Mouse (Mus musculus) embryonic facial prominence, embryonic 11.5 days (tissue): ENCODE measurements around the gene Gtf3c5. TPM values are rescaled to one million over a fixed set of nuclear protein-coding genes. Genes with fewer than 3 reads are reported as not detected.

Experiments used
- ATAC-seq: fragments of 200-750 bp; cut with Nextera tagmentation; replicated peaks from 2 replicates; pipeline ENCODE4 v1.8.0; 2017; ENCODE audit warnings: low read depth; ENCODE audit not compliant: insufficient number of reproducible peaks, low FRiP score, low TSS enrichment
- DNase-seq: peaks from one replicate; pipeline ENCODE4 v3.0.0-alpha.2; 2015; ENCODE audit warnings: low spot score
- H3K27ac ChIP-seq: fragments of 300-500 bp; sonication (generic); replicated peaks from 2 replicates; pipeline ENCODE4 v1.5.1; 2014; ENCODE audit warnings: mild to moderate bottlenecking, low read depth, low read length, control low read depth
- H3K27me3 ChIP-seq: fragments of 300-500 bp; sonication (generic); 2 replicates; pipeline ENCODE4 v1.6.1; 2014; ENCODE audit warnings: mild to moderate bottlenecking, low read length, moderate library complexity, mixed read lengths; ENCODE audit not compliant: control insufficient read depth, insufficient read depth
- H3K36me3 ChIP-seq: fragments of 300-500 bp; sonication (generic); replicated peaks from 2 replicates; pipeline ENCODE4 v1.6.1; 2014; ENCODE audit warnings: low read depth, mild to moderate bottlenecking, low read length, moderate library complexity, mixed read lengths; ENCODE audit not compliant: control insufficient read depth, insufficient read depth
- H3K4me1 ChIP-seq: fragments of 300-500 bp; sonication (generic); 2 replicates; pipeline ENCODE4 v1.6.1; 2014; ENCODE audit warnings: low read length, mixed read lengths; ENCODE audit not compliant: control insufficient read depth, insufficient read depth
- H3K4me2 ChIP-seq: fragments of 300-500 bp; sonication (generic); 2 replicates; pipeline ENCODE4 v1.6.1; 2014; ENCODE audit warnings: low read depth, mild to moderate bottlenecking, control low read depth, low read length, moderate library complexity
- H3K4me3 ChIP-seq: fragments of 300-500 bp; sonication (generic); 2 replicates; pipeline ENCODE4 v1.5.1; 2014; ENCODE audit warnings: low read depth, low read length, control low read depth
- H3K9ac ChIP-seq: fragments of 300-500 bp; sonication (generic); replicated peaks from 2 replicates; pipeline ENCODE4 v1.6.1; 2014; ENCODE audit warnings: mild to moderate bottlenecking, control low read depth, low read length
- H3K9me3 ChIP-seq: fragments of 300-500 bp; sonication (generic); replicated peaks from 2 replicates; pipeline ENCODE4 v1.6.1; 2016; ENCODE audit warnings: mild to moderate bottlenecking, low read length, inconsistent platforms, mixed read lengths; ENCODE audit not compliant: control insufficient read depth
- WGBS: fragments of 180-500 bp; shearing (Covaris S2); extraction: QIAGEN DNeasy Blood & Tissue Kit; methylation state at CpG from one replicate; pipeline ENCODE4 v1.1.7; 2014; 5-methylcytosine and 5-hydroxymethylcytosine counted together
- polyA plus RNA-seq: library from polyadenylated mRNA; unstranded; fragments of >200 nt; fragmentation: Nextera tagmentation; extraction: Ambion mirVana; gene quantifications from 2 replicates; pipeline ENCODE4 v1.2.1, GENCODE M21; 2014

Gtf3c5 gene
- polyA plus RNA-seq, 1 experiment from 2014 or later: 38.5 TPM

GRCm38 (mm10) chr2:28539949-28540348 lies 43.6 kb downstream of the Gtf3c5 start:
- Histone ChIP-seq H3K27me3 (no peaks in the 10 kb centered on the region), H3K36me3 (peaks cover 5% of the 10 kb centered on the region), H3K9me3 (no peaks in the 10 kb centered on the region), H3K4me3 (no peak overlapping the region), H3K4me1 (peaks cover 15% of the 10 kb centered on the region), H3K9ac (no peak overlapping the region), H3K4me2 (no peak overlapping the region), H3K27ac (no peak overlapping the region)
- ATAC-seq: no peak
- 78% methylated on average over 2 of the region's 2 CpGs for WGBS
- no peak for DNase-seq

GRCm38 (mm10) chr2:28539206-28539605 lies 44.3 kb downstream of the Gtf3c5 start:
- H3K4me2 ChIP-seq: no peak overlapping the region
- no peak overlapping the region for H3K4me3 ChIP-seq

GRCm38 (mm10) chr2:28538817-28539128 lies 44.8 kb downstream of the Gtf3c5 start:
- WGBS: no CpG with 5 or more reads among the region's 1 CpGs
- H3K4me1 ChIP-seq: peaks cover 15% of the 10 kb centered on the region
- 0 out of 2 replicates have a peak, but pooled peaks have one; percentile 0 for ATAC-seq

More at GRCm38 (mm10) chr2:28539206-28539605, 44.3 kb downstream of the Gtf3c5 start:
- peak; percentile 35; the same call in 1 of the 2 replicates for ATAC-seq
- no peaks in the 10 kb centered on the region for H3K9me3 ChIP-seq
- H3K27me3 ChIP-seq: no peaks in the 10 kb centered on the region
- no peaks in the 10 kb centered on the region; the same call in none of the 2 replicates for H3K36me3 ChIP-seq
- peaks cover 15% of the 10 kb centered on the region for H3K4me1 ChIP-seq
- H3K27ac ChIP-seq: peak overlapping the region; percentile 39; the same call in 1 of the 2 replicates
- peak overlapping the region; percentile 15 for H3K9ac ChIP-seq
- DNase-seq: peak; percentile 62
- WGBS: 34% methylated on average over 7 of the region's 7 CpGs

DNA sequence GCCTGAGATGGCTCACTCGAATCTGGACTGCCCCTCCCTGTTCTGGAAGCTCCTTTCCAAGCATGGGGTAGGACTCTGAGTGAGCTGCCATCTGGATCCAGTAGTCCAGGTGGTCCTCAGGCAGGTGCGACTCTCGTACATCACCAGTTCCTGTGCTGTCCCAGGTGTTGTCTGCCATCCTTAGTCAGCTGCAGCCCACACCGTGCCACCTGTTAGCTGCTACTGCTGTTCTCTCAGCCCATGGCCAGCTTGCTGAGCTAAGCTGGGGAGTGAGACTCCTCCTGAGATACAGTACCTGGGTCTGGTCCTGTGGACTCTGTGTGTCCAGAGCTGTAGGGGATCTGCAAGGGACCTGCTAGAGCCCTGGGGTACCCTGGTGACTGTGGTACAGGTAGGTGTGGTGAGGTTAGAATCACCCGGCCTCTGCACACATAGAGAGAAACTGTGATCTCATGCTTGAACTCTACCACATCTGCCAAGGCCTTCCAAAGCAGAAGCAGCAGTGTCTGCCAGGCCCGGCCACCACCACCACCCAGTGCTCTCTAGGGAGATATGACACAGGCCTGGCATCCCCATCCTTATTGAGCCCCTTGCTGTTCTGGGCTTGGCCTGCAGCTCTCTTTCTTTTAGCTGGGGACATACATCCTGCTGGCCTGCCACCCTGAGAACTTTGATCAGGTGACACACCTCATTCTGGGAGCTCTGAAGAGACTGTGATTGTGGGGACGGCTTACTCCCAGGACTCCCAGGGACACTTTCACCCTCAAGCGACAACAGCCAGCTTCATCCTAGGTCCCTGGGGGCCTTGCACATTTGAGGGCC lies 45.3 kb downstream of the Gtf3c5 start:
- no peak for ATAC-seq
- Histone ChIP-seq H3K27me3 (no peaks in the 10 kb centered on the region), H3K36me3 (no peaks in the 10 kb centered on the region; the same call in none of the 2 replicates), H3K9me3 (no peaks in the 10 kb centered on the region), H3K4me1 (peaks cover 15% of the 10 kb centered on the region), H3K4me2 (no peak overlapping the region), H3K4me3 (no peak overlapping the region), H3K27ac (peak overlapping the region; percentile 39; the same call in 1 of the 2 replicates), H3K9ac (no peak overlapping the region)
- DNase-seq: no peak
- 82% methylated on average over 8 of the region's 8 CpGs for WGBS

More at GRCm38 (mm10) chr2:28538817-28539128, 44.8 kb downstream of the Gtf3c5 start:
- Histone ChIP-seq H3K9ac (no peak overlapping the region), H3K36me3 (no peaks in the 10 kb centered on the region; the same call in none of the 2 replicates), H3K9me3 (no peaks in the 10 kb centered on the region), H3K27me3 (no peaks in the 10 kb centered on the region), H3K27ac (peak overlapping the region; percentile 39; the same call in 1 of the 2 replicates), H3K4me2 (no peak overlapping the region), H3K4me3 (no peak overlapping the region)
- peak; percentile 26 for DNase-seq

- DNase-seq (no peak), ATAC-seq (no peak)
- WGBS: 37% methylated on average over 4 of the region's 4 CpGs
- Histone ChIP-seq H3K27me3 (no peaks in the 10 kb centered on the region), H3K9ac (no peak overlapping the region), H3K27ac (no peak overlapping the region), H3K4me3 (no peak overlapping the region), H3K9me3 (no peaks in the 10 kb centered on the region), H3K4me1 (peaks cover 18% of the 10 kb centered on the region), H3K36me3 (no peaks in the 10 kb centered on the region; the same call in none of the 2 replicates), H3K4me2 (no peak overlapping the region)
Measured at GRCm38 (mm10) chr2:28537634-28537920, 46.0 kb downstream of the Gtf3c5 start.

DNA sequence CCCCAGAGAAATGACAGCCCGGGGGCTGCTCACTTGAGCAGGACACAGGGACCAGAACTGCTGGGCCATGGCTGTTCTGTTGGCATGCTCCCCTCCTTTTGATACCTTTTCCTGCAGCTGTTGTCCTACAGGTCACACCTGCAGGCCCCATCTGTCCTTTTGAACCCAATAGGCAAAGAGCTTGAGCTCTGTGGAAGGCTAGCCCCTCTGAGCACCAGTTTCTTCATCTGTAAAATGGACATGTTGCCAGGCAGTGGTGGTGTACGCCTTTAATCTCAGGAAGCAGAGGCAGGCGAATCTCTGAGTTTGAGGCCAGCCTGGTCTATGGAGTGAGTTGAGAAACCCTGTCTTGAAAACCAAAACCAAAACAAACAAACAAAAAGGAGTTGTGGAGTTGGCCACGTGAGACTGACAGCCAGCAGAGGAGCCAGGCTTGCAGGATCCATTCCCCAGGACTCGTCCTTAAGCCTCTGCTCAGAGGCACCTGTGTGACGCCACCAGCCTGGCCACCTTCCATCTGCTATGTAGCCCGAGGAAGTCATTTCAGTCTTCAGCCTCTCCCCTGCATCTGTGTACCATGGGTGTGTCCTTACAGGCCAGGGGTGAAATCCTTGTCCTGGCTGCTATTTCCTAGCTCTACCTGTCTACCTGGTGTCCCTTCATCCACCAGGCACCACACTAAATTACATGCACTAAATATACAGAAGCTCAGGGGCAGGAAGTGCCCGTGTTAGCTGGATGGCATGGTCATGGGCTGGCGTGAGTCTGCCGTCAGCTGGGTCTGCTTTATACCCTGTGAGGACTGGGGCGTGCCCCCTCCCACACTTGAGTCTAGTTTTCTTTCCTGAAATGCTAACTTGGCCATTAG lies 46.6 kb downstream of the Gtf3c5 start:
- Histone ChIP-seq H3K4me2 (no peak overlapping the region), H3K27ac (no peak overlapping the region), H3K36me3 (no peaks in the 10 kb centered on the region), H3K4me3 (no peak overlapping the region), H3K4me1 (peaks cover 18% of the 10 kb centered on the region), H3K9ac (no peak overlapping the region), H3K9me3 (no peaks in the 10 kb centered on the region), H3K27me3 (no peaks in the 10 kb centered on the region)
- DNase-seq: no peak
- ATAC-seq: no peak
- WGBS: 80% methylated on average over 11 of the region's 11 CpGs

DNA sequence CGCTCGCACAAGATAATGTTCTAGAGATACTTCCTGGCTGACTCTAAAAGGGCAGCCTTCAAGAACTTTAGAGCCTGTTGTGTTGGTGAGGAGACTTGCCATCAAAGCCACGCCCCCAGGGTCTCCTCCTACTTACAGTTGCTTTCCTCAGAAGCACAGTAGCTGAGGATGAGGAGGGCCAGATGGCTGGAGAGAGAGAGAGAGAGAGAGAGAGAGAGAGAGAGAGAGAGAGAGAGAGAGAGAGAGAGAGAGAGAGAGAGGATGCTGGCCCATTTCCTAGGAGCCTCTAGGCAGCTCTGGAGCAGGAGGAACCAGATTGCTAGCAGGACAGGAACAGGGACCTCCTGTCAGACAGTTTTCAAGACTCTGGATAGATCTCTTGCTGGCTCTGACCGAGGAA lies 47.4 kb downstream of the Gtf3c5 start:
- ATAC-seq (no peak), DNase-seq (peak; percentile 22)
- WGBS: 56% methylated on average over 4 of the region's 4 CpGs
- Histone ChIP-seq H3K4me2 (no peak overlapping the region), H3K36me3 (no peaks in the 10 kb centered on the region), H3K9ac (no peak overlapping the region), H3K4me1 (peaks cover 18% of the 10 kb centered on the region), H3K27ac (no peak overlapping the region), H3K4me3 (no peak overlapping the region), H3K9me3 (no peaks in the 10 kb centered on the region), H3K27me3 (no peaks in the 10 kb centered on the region)

GRCm38 (mm10) chr2:28535650-28536049 lies 47.9 kb downstream of the Gtf3c5 start:
- ATAC-seq (no peak), DNase-seq (no peak)
- Histone ChIP-seq H3K4me3 (no peak overlapping the region), H3K9me3 (no peaks in the 10 kb centered on the region), H3K27ac (peak overlapping the region; percentile 77), H3K4me1 (peaks cover 18% of the 10 kb centered on the region), H3K9ac (peak overlapping the region; percentile 1), H3K36me3 (no peaks in the 10 kb centered on the region), H3K4me2 (peak overlapping the region; percentile 13; the same call in 1 of the 2 replicates), H3K27me3 (no peaks in the 10 kb centered on the region)
- WGBS: 34% methylated on average over 7 of the region's 7 CpGs
